Mouse (Mus musculus) stomach, postnatal 0 days (tissue): ENCODE data around the gene 2210010C04Rik.

ENCODE experiments used
- CTCF ChIP-seq: IDR thresholded peaks from 2 replicates; pipeline ENCODE4 v1.5.1; 2016; ENCODE audit warnings: antibody characterized with exemption, low read depth, mild to moderate bottlenecking, moderate library complexity
- EP300 ChIP-seq: optimal IDR thresholded peaks from 2 replicates; pipeline ENCODE3; 2016; ENCODE audit warnings: antibody characterized with exemption

GRCm38 (mm10) chr6:41054379-41054778 lies 19.1 kb upstream of the 2210010C04Rik start:
- no peak for TF ChIP-seq CTCF
- TF ChIP-seq EP300: no peak
